Mouse (Mus musculus): ENCODE data around the gene 2810021J22Rik.

- TF ChIP-seq CTCF (IDR thresholded peaks at IDR 0.05; ENCODE audit: low read depth, low read length) (no peak), POLR2AphosphoS5 (IDR thresholded peaks at IDR 0.05; ENCODE audit: insufficient replicate concordance, low read depth, low read length) (no peak), TAL1 (conservative IDR thresholded peaks at IDR 0.05; ENCODE audit: low read depth, low read length) (no peak), GATA2 (IDR thresholded peaks at IDR 0.05; ENCODE audit: borderline replicate concordance, low read depth, low read length) (no peak)
Observed at GRCm38 (mm10) chr11:58904838-58905237, 37.8 kb downstream of the 2810021J22Rik start.
